Mouse (Mus musculus) frontal cortex, postnatal 25 days (tissue): Measurements from ENCODE around the gene Tcp11.

ENCODE experiments used
- DNase-seq, 2 experiments: peaks; one replicate each; pipeline ENCODE4 v3.0.0; 2022; ENCODE audit warnings: low spot score in 2 of 2

The Tcp11 gene

GRCm38 (mm10) chr17:28040620-28041019 lies 39.8 kb downstream of the Tcp11 start:
- DNase-seq = no peak

- DNase-seq = no peak
Observed at GRCm38 (mm10) chr17:28036813-28037756, 43.4 kb downstream of the Tcp11 start.

GRCm38 (mm10) chr17:28034986-28035385 lies 45.5 kb downstream of the Tcp11 start:
- no peak for DNase-seq

GRCm38 (mm10) chr17:28033046-28033580 lies 47.3 kb downstream of the Tcp11 start:
- no peak for DNase-seq

GRCm38 (mm10) chr17:28032219-28032618 lies 48.2 kb downstream of the Tcp11 start:
- DNase-seq = no peak

- no peak for DNase-seq
Observed at GRCm38 (mm10) chr17:28031281-28031941, 49.0 kb downstream of the Tcp11 start.

GRCm38 (mm10) chr17:28030446-28030845 lies 50.0 kb downstream of the Tcp11 start:
- no peak for DNase-seq

- DNase-seq = no peak
Observed at GRCm38 (mm10) chr17:28029308-28029707, 51.1 kb downstream of the Tcp11 start.

- DNase-seq = no peak
Observed at GRCm38 (mm10) chr17:28028236-28028635, 52.2 kb downstream of the Tcp11 start.

- DNase-seq = no peak
Observed at GRCm38 (mm10) chr17:28027197-28027596, 53.2 kb downstream of the Tcp11 start.

GRCm38 (mm10) chr17:28026111-28026872 lies 54.1 kb downstream of the Tcp11 start:
- DNase-seq = no peak

- DNase-seq = no peak
Observed at GRCm38 (mm10) chr17:28025541-28025961, 54.9 kb downstream of the Tcp11 start.

- no peak for DNase-seq
Observed at GRCm38 (mm10) chr17:28022854-28023655, 57.4 kb downstream of the Tcp11 start.

- DNase-seq = no peak
Observed at GRCm38 (mm10) chr17:28021911-28022310, 58.5 kb downstream of the Tcp11 start.

- DNase-seq = no peak
Observed at GRCm38 (mm10) chr17:28019785-28020696, 60.4 kb downstream of the Tcp11 start.

- no peak for DNase-seq
Observed at GRCm38 (mm10) chr17:28018776-28019175, 61.7 kb downstream of the Tcp11 start.

GRCm38 (mm10) chr17:28018344-28018743 lies 62.1 kb downstream of the Tcp11 start:
- no peak for DNase-seq
